Mouse (Mus musculus): ENCODE data around the gene Caly. TPM values are rescaled to one million over a fixed set of nuclear protein-coding genes. Genes with fewer than 3 reads are reported as not detected.

The Caly gene
- total RNA-seq, 2 experiments from 2014 or later, result 242 to 255 TPM

- peak; percentile 89 to 93 for DNase-seq
These were observed 45.8 kb downstream of the Caly start, which contains the start of the genes Zfp511 and Tubgcp2 for GRCm38 (mm10) chr7:140036281-140037170. TSS of gene Zfp511 (plus strand) at chr7:140036391. TSS of gene Tubgcp2 (minus strand) at chr7:140036669.

GRCm38 (mm10) chr7:140035456-140035855 is 46.9 kb downstream of the Caly start:
- DNase-seq, result no peak

GRCm38 (mm10) chr7:140033386-140033785 is 49.0 kb downstream of the Caly start:
- DNase-seq, result no peak

- DNase-seq, result no peak
These were observed 50.0 kb downstream of the Caly start for GRCm38 (mm10) chr7:140032366-140032765.

- no peak for DNase-seq
These were observed 50.6 kb downstream of the Caly start for GRCm38 (mm10) chr7:140031771-140032170.

Other genes with a start within 250 kb of the Caly start
- 10 to 100 TPM; 47.9 to 49.6 TPM for gene Adgra1, start 248.4 kb downstream of the Caly start, total RNA-seq (2021)
- 10 to 100 TPM; 87.3 to 88.1 TPM for gene Kndc1, start 187.9 kb downstream of the Caly start, total RNA-seq (2021)
- not detected for gene Utf1, start 138.8 kb downstream of the Caly start, total RNA-seq (2021)
- gene 6430531B16Rik, start 103.8 kb downstream of the Caly start, total RNA-seq (2021), result under 1 TPM; 0.72 to 0.78 TPM
- 1 to 10 TPM; 5.7 to 6.9 TPM for gene Adam8, start 90.0 kb downstream of the Caly start, total RNA-seq (2021)
- gene Zfp511, start 46.2 kb downstream of the Caly start, total RNA-seq (2021), result 10 to 100 TPM; 23.7 to 30.7 TPM
- 10 to 100 TPM; 34.8 to 36.3 TPM for gene Tubgcp2, start 45.9 kb downstream of the Caly start, total RNA-seq (2021)
- gene Msx3, start 33.5 kb downstream of the Caly start, total RNA-seq (2021), result under 1 TPM in 1 of 2 experiments, not detected in 1; 0.18 TPM
- gene Prap1, start 10.8 kb upstream of the Caly start, total RNA-seq (2021), result not detected
- gene Fuom, start 19.9 kb upstream of the Caly start, total RNA-seq (2021), result 10 to 100 TPM; 47.0 to 50.7 TPM
- gene Paox, start 33.3 kb upstream of the Caly start, total RNA-seq (2021), result 1 to 10 TPM; 3.0 to 3.4 TPM
- 10 to 100 TPM; 60.2 to 61.0 TPM for gene Echs1, start 33.9 kb upstream of the Caly start, total RNA-seq (2021)
- gene Mtg1, start 55.0 kb upstream of the Caly start, total RNA-seq (2021), result 10 to 100 TPM; 23.0 to 27.3 TPM
- 100 to 1,000 TPM; 165 to 170 TPM for gene Sprn, start 72.3 kb upstream of the Caly start, total RNA-seq (2021)
- not detected for gene Olfr522, start 82.2 kb upstream of the Caly start, total RNA-seq (2021)
- gene Olfr523, start 90.7 kb upstream of the Caly start, total RNA-seq (2021), result under 1 TPM; 0.10 to 0.18 TPM
- not detected for gene Olfr524, start 123.4 kb upstream of the Caly start, total RNA-seq (2021)
- gene Cd163l1, start 135.7 kb upstream of the Caly start, total RNA-seq (2021), result under 1 TPM; 0.43 to 0.70 TPM
- under 1 TPM; 0.17 to 0.18 TPM for gene 5830411N06Rik, start 164.7 kb upstream of the Caly start, total RNA-seq (2021)
- gene Olfr525, start 238.3 kb upstream of the Caly start, total RNA-seq (2021), result not detected

Data from layer of hippocampus, postnatal 36 days (tissue).